Mouse (Mus musculus): ENCODE results near the gene Fam98a.

The Fam98a gene

GRCm38 (mm10) chr17:75521236-75521842, 30.4 kb downstream of the Fam98a start:
- DNase-seq (ENCODE audit: low read depth): no peak

DNA sequence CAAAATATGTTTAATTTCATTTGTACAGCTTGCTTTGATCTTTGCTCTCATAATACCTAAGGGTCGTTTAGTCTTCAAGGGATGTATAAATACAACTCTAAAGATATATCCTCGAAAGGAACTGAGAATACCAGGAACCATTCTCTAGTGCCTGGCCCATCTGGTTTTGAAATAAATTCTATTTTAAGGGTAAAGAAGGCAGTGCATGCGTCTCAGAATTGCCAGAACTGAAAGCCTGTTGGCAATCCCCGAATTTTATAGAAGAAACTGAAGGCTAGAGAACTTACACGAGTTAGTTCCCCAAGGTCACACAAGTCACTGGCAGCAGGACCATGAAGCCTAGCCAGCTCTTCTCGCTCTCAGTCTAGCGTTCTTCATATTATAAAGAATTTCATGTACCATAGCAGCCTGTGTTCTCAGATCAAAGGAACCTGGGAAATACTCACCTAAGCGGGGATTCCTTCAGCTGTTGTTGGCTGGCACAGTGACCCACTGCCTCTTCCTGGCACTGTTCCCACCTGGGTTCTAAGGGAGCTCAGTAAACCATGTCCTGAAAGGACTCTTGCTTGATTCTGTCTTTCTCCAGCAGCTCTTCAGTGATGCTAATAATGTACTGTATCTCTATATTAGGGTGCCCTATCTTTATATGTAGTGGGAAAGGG, 32.4 kb downstream of the Fam98a start:
- no peak for DNase-seq (ENCODE audit: low read depth)

DNA sequence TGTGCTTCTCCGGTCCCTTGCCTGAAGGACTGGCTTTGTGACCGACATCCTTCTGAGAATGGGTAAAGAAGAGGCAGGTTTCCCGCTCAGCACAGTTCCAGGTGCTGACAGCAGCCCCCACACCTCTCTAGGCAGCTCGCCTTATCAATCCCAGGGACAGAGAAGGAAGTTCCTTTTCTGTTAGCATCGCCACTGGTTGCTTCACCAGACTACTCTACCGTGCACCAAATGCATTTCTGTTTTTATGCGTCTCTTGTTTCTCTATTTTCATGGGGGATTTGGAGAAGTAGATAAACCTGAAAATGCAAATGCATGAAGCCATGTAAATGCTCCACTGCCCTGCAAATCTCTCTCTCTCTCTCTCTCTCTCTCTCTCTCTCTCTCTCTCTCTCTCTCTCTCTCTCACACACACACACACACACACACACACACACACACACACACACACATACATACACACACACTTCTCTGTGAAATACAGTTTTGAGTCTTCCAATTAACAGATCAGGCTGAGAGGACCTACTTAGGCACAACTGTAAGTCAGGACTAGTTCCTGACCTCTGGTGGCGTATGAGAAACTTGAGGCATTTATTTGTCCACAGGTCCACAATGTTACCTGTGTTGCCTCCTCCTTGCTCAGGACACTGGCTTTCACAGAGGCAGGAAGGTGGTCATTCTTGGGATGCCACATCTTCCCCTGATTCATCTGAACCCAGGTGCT, 33.4 kb downstream of the Fam98a start:
- no peak for DNase-seq (ENCODE audit: low read depth)

DNA sequence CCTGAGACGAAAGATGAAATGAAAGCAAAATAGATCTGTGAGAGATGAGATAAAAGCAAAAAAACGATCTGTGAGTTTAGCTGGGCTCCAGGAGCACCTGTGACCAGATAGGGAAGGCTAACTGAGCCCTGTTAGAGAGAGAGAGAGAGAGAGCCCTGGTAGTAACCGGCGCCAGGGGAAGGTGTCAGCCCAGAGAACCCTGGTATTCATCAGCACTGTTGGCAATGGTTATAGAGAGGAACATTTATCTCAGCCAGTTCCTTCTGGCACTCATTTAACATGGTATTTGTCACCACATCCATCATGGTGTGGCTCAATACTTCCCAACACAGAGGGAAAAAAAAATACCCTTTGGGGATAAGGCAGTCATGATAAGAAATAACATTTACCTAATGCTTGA, 35.2 kb downstream of the Fam98a start:
- no peak for DNase-seq (ENCODE audit: low read depth)

- no peak for DNase-seq (ENCODE audit: low read depth)
These were observed 42.5 kb downstream of the Fam98a start for GRCm38 (mm10) chr17:75509257-75509656.

GRCm38 (mm10) chr17:75506708-75507641, 44.8 kb downstream of the Fam98a start:
- DNase-seq (ENCODE audit: low read depth): no peak

DNA sequence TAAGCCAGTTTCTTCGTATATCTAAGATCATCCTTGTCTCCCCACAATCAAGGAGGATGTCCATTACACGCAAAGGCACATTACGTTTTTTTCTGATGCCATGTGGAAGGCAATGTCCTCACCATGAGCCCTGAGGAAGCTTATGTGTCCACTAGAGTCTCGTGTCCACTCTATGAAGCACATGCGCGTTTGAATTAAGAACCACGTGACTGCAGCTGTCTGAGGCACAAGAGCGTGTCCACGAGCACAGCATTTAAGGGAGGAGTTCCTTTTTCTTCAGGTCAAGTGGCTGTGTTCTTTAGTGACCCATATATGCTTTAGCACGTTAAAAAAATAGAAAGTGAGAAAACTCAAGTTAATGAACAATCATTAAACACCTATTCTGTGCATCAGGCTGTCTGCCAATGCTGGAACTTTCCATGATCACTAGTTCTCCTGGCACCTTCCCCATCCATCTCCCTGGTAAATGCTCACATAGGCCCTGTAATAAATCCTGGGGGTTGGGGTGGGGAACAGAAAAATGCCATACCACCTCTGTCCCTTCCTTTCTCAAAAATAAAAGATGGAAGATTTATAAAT, 45.6 kb downstream of the Fam98a start:
- DNase-seq (ENCODE audit: low read depth): no peak

GRCm38 (mm10) chr17:75505053-75505452, 46.7 kb downstream of the Fam98a start:
- DNase-seq (ENCODE audit: low read depth): no peak

GRCm38 (mm10) chr17:75503031-75503430, 48.7 kb downstream of the Fam98a start:
- DNase-seq (ENCODE audit: low read depth): no peak

DNA sequence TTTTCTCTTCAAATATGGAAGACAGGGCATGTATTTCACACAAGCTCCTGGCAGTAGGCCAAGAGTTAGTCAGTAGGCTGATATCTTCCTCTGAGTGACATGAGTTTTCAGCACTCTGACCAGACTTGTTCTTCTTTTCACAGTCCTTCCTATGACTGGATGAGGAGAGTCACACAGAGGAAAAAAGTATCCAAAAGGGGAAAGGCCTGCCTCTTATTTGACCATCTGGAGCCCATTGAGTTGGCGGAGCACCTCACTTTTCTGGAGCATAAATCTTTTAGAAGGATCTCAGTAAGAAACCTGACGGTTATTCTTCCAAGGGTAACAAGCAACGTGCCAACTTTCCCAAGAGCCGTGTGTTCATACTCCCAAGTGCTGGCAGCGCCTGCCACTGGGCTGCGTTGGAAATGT, 53.5 kb downstream of the Fam98a start:
- DNase-seq (ENCODE audit: low read depth): peak; percentile 93

DNA sequence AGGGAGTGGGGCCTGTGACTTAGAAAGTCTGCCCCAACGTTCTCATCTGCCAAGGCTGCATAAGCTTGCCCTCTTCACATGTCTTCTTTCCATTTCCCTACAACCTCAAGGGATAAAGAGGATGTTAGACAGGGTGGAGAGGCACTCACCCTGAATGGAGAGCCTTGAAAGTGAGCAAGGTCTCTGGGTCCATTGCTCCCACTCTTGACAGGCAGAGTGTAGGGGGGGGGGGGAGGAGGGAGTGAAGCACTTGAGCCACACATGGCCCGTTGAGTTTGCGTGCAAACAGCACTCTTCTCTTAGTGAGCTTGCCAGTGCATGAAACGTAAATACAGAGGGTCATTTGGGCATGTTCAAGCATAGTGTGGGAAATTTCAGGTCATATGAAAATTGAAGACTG, 56.5 kb downstream of the Fam98a start:
- no peak for DNase-seq (ENCODE audit: low read depth)

All from fibroblast of lung, adult 2 months (primary cell).